Mouse (Mus musculus) myocyte (in vitro differentiated cells): ENCODE measurements around the gene Pigp. TPM values are rescaled to one million over a fixed set of nuclear protein-coding genes. Genes with fewer than 3 reads are reported as not detected.

ENCODE experiments used
- H3K27me3 ChIP-seq: one replicate; pipeline ENCODE4 v1.6.1; 2011; ENCODE audit not compliant: control insufficient read depth, insufficient read depth, insufficient read length
- H3K36me3 ChIP-seq: one replicate; pipeline ENCODE4 v1.6.1; 2011; ENCODE audit not compliant: control insufficient read depth, insufficient read depth
- H3K4me2 ChIP-seq: one replicate; pipeline ENCODE4 v1.6.1; 2011; ENCODE audit warnings: low read depth, control low read depth
- H3K4me3 ChIP-seq: one replicate; pipeline ENCODE4 v1.5.1; 2011; ENCODE audit warnings: mild to moderate bottlenecking, control low read depth, moderate library complexity
- H3K79me2 ChIP-seq: one replicate; pipeline ENCODE4 v1.6.1; 2011; ENCODE audit not compliant: control insufficient read depth, insufficient read depth
- H3ac ChIP-seq: one replicate; pipeline ENCODE4 v1.6.1; 2011; ENCODE audit not compliant: control insufficient read depth, insufficient read length
- CEBPB ChIP-seq: IDR thresholded peaks from 2 replicates; pipeline ENCODE4 v1.6.1; 2011; ENCODE audit warnings: mild to moderate bottlenecking, moderate library complexity; ENCODE audit not compliant: poor library complexity, insufficient read depth, severe bottlenecking
- E2F4 ChIP-seq: IDR thresholded peaks from one replicate; pipeline ENCODE4 v1.6.1; 2011; ENCODE audit warnings: mild to moderate bottlenecking, control low read depth, moderate library complexity; ENCODE audit not compliant: insufficient read depth
- MAX ChIP-seq: IDR thresholded peaks from one replicate; pipeline ENCODE4 v1.6.1; 2011; ENCODE audit warnings: low read depth, mild to moderate bottlenecking, control low read depth
- MYOD1 ChIP-seq, 3 experiments: IDR thresholded peaks; one replicate each; pipeline ENCODE4 v1.6.1; 2011; ENCODE audit warnings: control low read depth in 2 of 3, low read depth in 2 of 3, mild to moderate bottlenecking in 2 of 3, moderate library complexity in 1 of 3; ENCODE audit not compliant: insufficient read length in 2 of 3, control insufficient read depth in 1 of 3
- MYOG ChIP-seq, 3 experiments: IDR thresholded peaks; one replicate each; pipeline ENCODE4 v1.6.1; 2011; ENCODE audit warnings: control low read depth in 2 of 3, low read depth in 2 of 3, mild to moderate bottlenecking in 2 of 3; ENCODE audit not compliant: insufficient read length in 2 of 3, control insufficient read depth in 1 of 3, insufficient read depth in 1 of 3
- POLR2A ChIP-seq: IDR thresholded peaks from one replicate; pipeline ENCODE4 v1.6.1; 2011; ENCODE audit warnings: low read depth, mild to moderate bottlenecking, control low read depth, moderate library complexity; ENCODE audit not compliant: insufficient read length
- POLR2AphosphoS2 ChIP-seq: IDR thresholded peaks from one replicate; pipeline ENCODE4 v1.6.1; 2011; ENCODE audit warnings: low read depth, control low read depth; ENCODE audit not compliant: insufficient read length
- REST ChIP-seq: IDR thresholded peaks from one replicate; pipeline ENCODE4 v1.6.1; 2011; ENCODE audit warnings: mild to moderate bottlenecking, control low read depth, moderate library complexity; ENCODE audit not compliant: insufficient read depth, insufficient read length
- SRF ChIP-seq: IDR thresholded peaks from one replicate; pipeline ENCODE4 v1.6.1; 2011; ENCODE audit warnings: low read depth; ENCODE audit not compliant: control insufficient read depth, insufficient read length
- TCF12 ChIP-seq: IDR thresholded peaks from one replicate; pipeline ENCODE4 v1.6.1; 2011; ENCODE audit warnings: mild to moderate bottlenecking, control low read depth; ENCODE audit not compliant: poor library complexity, insufficient read depth, severe bottlenecking
- TCF3 ChIP-seq: IDR thresholded peaks from one replicate; pipeline ENCODE4 v1.6.1; 2011; ENCODE audit warnings: low read depth, control low read depth; ENCODE audit not compliant: insufficient read length
- USF1 ChIP-seq: IDR thresholded peaks from one replicate; pipeline ENCODE4 v1.6.1; 2011; ENCODE audit warnings: low read depth, mild to moderate bottlenecking, control low read depth, moderate library complexity
- polyA plus RNA-seq: library from polyadenylated mRNA; unstranded; fragments of >200 nt; fragmentation: generic; extraction: Trizol; gene quantifications from one replicate; pipeline ENCODE4 v1.2.1, GENCODE M21; 2012; ENCODE audit warnings: missing spikeins

Gene Pigp
- polyA plus RNA-seq, 1 experiment, result 63.2 TPM

- Histone ChIP-seq H3K4me2 (no peak overlapping the region), H3K79me2 (peaks cover 69% of the 10 kb centered on the region), H3K27me3 (no peaks in the 10 kb centered on the region), H3K4me3 (no peak overlapping the region), H3ac (no peak overlapping the region), H3K36me3 (peaks cover 15% of the 10 kb centered on the region)
- TF ChIP-seq REST (no peak), MAX (no peak), E2F4 (no peak), MYOD1 (IDR thresholded peaks at IDR 0.05; ENCODE audit: control insufficient read depth in 1 of 3, insufficient read length in 2 of 3, low read depth in 2 of 3) (no peak), TCF12 (no peak), MYOG (IDR thresholded peaks at IDR 0.05; ENCODE audit: control insufficient read depth in 1 of 3, insufficient read depth in 1 of 3, insufficient read length in 2 of 3, low read depth in 2 of 3) (no peak), POLR2AphosphoS2 (no peak), CEBPB (no peak), SRF (no peak), POLR2A (no peak), USF1 (no peak), TCF3 (no peak)
Observed at GRCm38 (mm10) chr16:94392299-94392698, 20.7 kb upstream of the Pigp start.

- Histone ChIP-seq H3K79me2 (peaks cover 94% of the 10 kb centered on the region), H3ac (no peak overlapping the region), H3K36me3 (peaks cover 5% of the 10 kb centered on the region), H3K4me2 (no peak overlapping the region), H3K4me3 (no peak overlapping the region), H3K27me3 (no peaks in the 10 kb centered on the region)
- TF ChIP-seq POLR2AphosphoS2 (no peak), MYOD1 (IDR thresholded peaks at IDR 0.05; ENCODE audit: control insufficient read depth in 1 of 3, insufficient read length in 2 of 3, low read depth in 2 of 3) (no peak), MAX (no peak), MYOG (IDR thresholded peaks at IDR 0.05; ENCODE audit: control insufficient read depth in 1 of 3, insufficient read depth in 1 of 3, insufficient read length in 2 of 3, low read depth in 2 of 3) (no peak), TCF12 (no peak)
Observed at GRCm38 (mm10) chr16:94387690-94388089, 16.0 kb upstream of the Pigp start.

GRCm38 (mm10) chr16:94383277-94383676 is 11.6 kb upstream of the Pigp start:
- H3K27me3 ChIP-seq, result no peaks in the 10 kb centered on the region
- H3K36me3 ChIP-seq, result peaks cover 5% of the 10 kb centered on the region
- H3K4me2 ChIP-seq, result no peak overlapping the region
- peaks cover 98% of the 10 kb centered on the region for H3K79me2 ChIP-seq
- H3K4me3 ChIP-seq, result no peak overlapping the region
- no peak for TF ChIP-seq TCF12
- no peak for TF ChIP-seq TCF3
- TF ChIP-seq MAX, result no peak
- TF ChIP-seq MYOG (IDR thresholded peaks at IDR 0.05; ENCODE audit: control insufficient read depth in 1 of 3, insufficient read depth in 1 of 3, insufficient read length in 2 of 3, low read depth in 2 of 3), result no peak
- TF ChIP-seq SRF, result no peak
- no peak for TF ChIP-seq POLR2AphosphoS2
- TF ChIP-seq E2F4, result no peak
- no peak for TF ChIP-seq POLR2A
- no peak for TF ChIP-seq MYOD1 (IDR thresholded peaks at IDR 0.05; ENCODE audit: control insufficient read depth in 1 of 3, insufficient read length in 2 of 3, low read depth in 2 of 3)
- no peak for TF ChIP-seq CEBPB
- TF ChIP-seq USF1, result no peak
- TF ChIP-seq REST, result no peak
- no peak overlapping the region for H3ac ChIP-seq

- Histone ChIP-seq H3K4me2 (peak overlapping the region; percentile 86), H3ac (no peak overlapping the region), H3K79me2 (peaks cover 98% of the 10 kb centered on the region), H3K27me3 (no peaks in the 10 kb centered on the region), H3K36me3 (no peaks in the 10 kb centered on the region), H3K4me3 (no peak overlapping the region)
- TF ChIP-seq MYOG (IDR thresholded peaks at IDR 0.05; ENCODE audit: control insufficient read depth in 1 of 3, insufficient read depth in 1 of 3, insufficient read length in 2 of 3, low read depth in 2 of 3) (no peak), SRF (no peak), MYOD1 (IDR thresholded peaks at IDR 0.05; ENCODE audit: control insufficient read depth in 1 of 3, insufficient read length in 2 of 3, low read depth in 2 of 3) (no peak), POLR2AphosphoS2 (no peak), MAX (no peak), REST (no peak), TCF3 (no peak), USF1 (no peak), E2F4 (no peak)
Observed at GRCm38 (mm10) chr16:94379386-94379785, 7.7 kb upstream of the Pigp start.

GRCm38 (mm10) chr16:94370915-94371300 is 734 bp downstream of the Pigp start:
- Histone ChIP-seq H3K27me3 (no peaks in the 10 kb centered on the region), H3ac (peak overlapping the region; percentile 30), H3K4me3 (peak overlapping the region; percentile 61), H3K79me2 (peaks cover 45% of the 10 kb centered on the region), H3K36me3 (no peaks in the 10 kb centered on the region), H3K4me2 (peak overlapping the region; percentile 81)
- TF ChIP-seq POLR2AphosphoS2 (peak; percentile 51), POLR2A (peak; percentile 21), MAX (no peak), MYOD1 (IDR thresholded peaks at IDR 0.05; ENCODE audit: control insufficient read depth in 1 of 3, insufficient read length in 2 of 3, low read depth in 2 of 3) (peak in 1 of 3 experiments; percentile 0)
